Mouse (Mus musculus) ES-E14 (cell line): Measurements from ENCODE around the gene Frat1. TPM values are rescaled to one million over a fixed set of nuclear protein-coding genes. Genes with fewer than 3 reads are reported as not detected.
A peak's percentile ranks its signal among the peaks of the same experiment; 100 is the strongest.

Experiments used
- DNase-seq: peaks from one replicate; pipeline ENCODE4 v3.0.0-alpha.2; 2013; ENCODE audit warnings: low read depth, low spot score
- H3K27ac ChIP-seq: 2 replicates; pipeline ENCODE4 v1.5.1; 2012; ENCODE audit warnings: low read depth, mild to moderate bottlenecking, low read length, moderate library complexity, mixed read lengths; ENCODE audit not compliant: poor library complexity, insufficient read depth, severe bottlenecking
- H3K36me3 ChIP-seq: 2 replicates; pipeline ENCODE4 v1.6.1; 2012; ENCODE audit warnings: mild to moderate bottlenecking, low read length, moderate library complexity, mixed read lengths; ENCODE audit not compliant: control insufficient read depth, poor library complexity, insufficient read depth, severe bottlenecking
- H3K4me1 ChIP-seq, 2 experiments: fragments of 150-350 bp in 1 of 2; sonication (generic) in 1 of 2; 2 replicates each; pipeline ENCODE4 v1.6.1; 2012; ENCODE audit warnings: low read length in 2 of 2, mild to moderate bottlenecking in 1 of 2, mixed read lengths in 1 of 2; ENCODE audit not compliant: control insufficient read depth in 2 of 2, insufficient read depth in 2 of 2, poor library complexity in 1 of 2
- H3K4me3 ChIP-seq, 2 experiments: fragments of 150-350 bp in 1 of 2; sonication (generic) in 1 of 2; 2 replicates each; pipeline ENCODE4 v1.5.1; 2012; ENCODE audit warnings: low read length in 2 of 2, low read depth in 1 of 2, mild to moderate bottlenecking in 1 of 2, mixed read lengths in 1 of 2; ENCODE audit not compliant: insufficient read depth in 1 of 2, poor library complexity in 1 of 2, severe bottlenecking in 1 of 2
- H3K9ac ChIP-seq: 2 replicates; pipeline ENCODE4 v1.6.1; 2012; ENCODE audit warnings: low read depth, mild to moderate bottlenecking, low read length, mixed read lengths; ENCODE audit not compliant: poor library complexity, insufficient read depth, severe bottlenecking
- H3K9me3 ChIP-seq: fragments of 150-350 bp; sonication (generic); 2 replicates; pipeline ENCODE4 v1.6.1; 2012; ENCODE audit warnings: low read depth, mild to moderate bottlenecking, low read length; ENCODE audit not compliant: control insufficient read depth, insufficient read depth
- CHD2 ChIP-seq: IDR thresholded peaks from 2 replicates; pipeline ENCODE4 v1.6.1; 2014; ENCODE audit warnings: mild to moderate bottlenecking, low read depth, low read length, inconsistent platforms
- HCFC1 ChIP-seq: IDR thresholded peaks from 2 replicates; pipeline ENCODE4 v1.6.1; 2012; ENCODE audit warnings: low read length, inconsistent platforms, borderline replicate concordance; ENCODE audit not compliant: insufficient read depth
- MAFK ChIP-seq: IDR thresholded peaks from 2 replicates; pipeline ENCODE4 v1.6.1; 2014; ENCODE audit warnings: mild to moderate bottlenecking, low read depth, low read length, inconsistent platforms; ENCODE audit not compliant: insufficient read depth
- ZC3H11A ChIP-seq: IDR thresholded peaks from 2 replicates; pipeline ENCODE4 v1.6.1; 2012; ENCODE audit warnings: low read depth, mild to moderate bottlenecking, inconsistent platforms, low read length, borderline replicate concordance
- ZNF384 ChIP-seq: IDR thresholded peaks from 2 replicates; pipeline ENCODE4 v1.6.1; 2012; ENCODE audit warnings: low read depth, low read length, inconsistent platforms
- in situ Hi-C, 2 experiments: fragments of 600-800 bp; cut with MboI; formaldehyde crosslinking; loops; one replicate each; pipeline ENCODE4 v1.15.1; 2025; ENCODE audit warnings: low sequenced_read_pairs in 2 of 2, inconsistent platforms in 1 of 2; ENCODE audit not compliant: unreplicated experiment in 2 of 2
- total RNA-seq: library from RNA; depleted of rRNA; stranded (reverse); fragments of 300-350 nt; gene quantifications from 2 replicates; pipeline ENCODE4 v1.2.3, GENCODE M21; 2012; rRNA removed

Gene Frat1
- total RNA-seq: 2.5 and 3.5 TPM in 2 replicates

GRCm38 (mm10) chr19:41829381-41830105 lies at the start of gene Frat1:
Gene Frat1, plus strand, starts transcription at chr19:41829970.
- Histone ChIP-seq H3K36me3 (no peaks in the 10 kb centered on the region), H3K4me3 (peak within 1 kb of the TSS; percentile 49 to 77), H3K9me3 (no peaks in the 10 kb centered on the region), H3K9ac (peak within 1 kb of the TSS; percentile 73), H3K4me1 (peaks cover 0 to 7% of the 10 kb centered on the region in 2 experiments; a peak in 1 of 4 replicates), H3K27ac (no peak within 1 kb of the TSS)
- DNase-seq: peak; percentile 78
- in situ Hi-C loops: no loop called here
- no peak for TF ChIP-seq CHD2
- no peak for TF ChIP-seq HCFC1
- TF ChIP-seq ZNF384: peak; percentile 97

DNA sequence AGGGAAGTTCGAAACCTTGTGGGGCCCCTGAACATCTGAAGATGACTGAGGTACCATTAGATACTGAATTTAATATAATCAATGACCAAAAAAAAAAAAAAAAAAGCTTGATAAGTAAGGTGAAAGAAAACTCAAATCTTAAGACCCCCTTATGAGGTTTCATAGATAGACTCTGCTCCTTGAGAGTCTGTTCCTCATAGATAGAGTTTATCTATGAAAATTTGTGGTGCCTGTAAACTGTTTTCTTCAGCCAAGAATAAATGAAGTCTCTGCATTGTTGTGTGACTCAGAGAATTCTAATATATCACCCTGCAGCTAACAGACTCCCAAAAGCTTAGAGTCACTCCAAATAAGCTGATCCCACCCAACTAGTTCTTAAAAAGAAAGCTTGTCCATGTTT lies 42.9 kb upstream of the Frat1 start:
- DNase-seq: no peak
- Histone ChIP-seq H3K9ac (no peak overlapping the region), H3K4me1 (no peaks in the 10 kb centered on the region), H3K36me3 (peaks cover 20% of the 10 kb centered on the region), H3K27ac (no peak overlapping the region), H3K4me3 (no peak overlapping the region), H3K9me3 (no peaks in the 10 kb centered on the region)
- in situ Hi-C loops: no loop called here
- no peak for TF ChIP-seq MAFK
- TF ChIP-seq ZNF384: no peak
- TF ChIP-seq HCFC1: no peak
- no peak for TF ChIP-seq CHD2
- no peak for TF ChIP-seq ZC3H11A

DNA sequence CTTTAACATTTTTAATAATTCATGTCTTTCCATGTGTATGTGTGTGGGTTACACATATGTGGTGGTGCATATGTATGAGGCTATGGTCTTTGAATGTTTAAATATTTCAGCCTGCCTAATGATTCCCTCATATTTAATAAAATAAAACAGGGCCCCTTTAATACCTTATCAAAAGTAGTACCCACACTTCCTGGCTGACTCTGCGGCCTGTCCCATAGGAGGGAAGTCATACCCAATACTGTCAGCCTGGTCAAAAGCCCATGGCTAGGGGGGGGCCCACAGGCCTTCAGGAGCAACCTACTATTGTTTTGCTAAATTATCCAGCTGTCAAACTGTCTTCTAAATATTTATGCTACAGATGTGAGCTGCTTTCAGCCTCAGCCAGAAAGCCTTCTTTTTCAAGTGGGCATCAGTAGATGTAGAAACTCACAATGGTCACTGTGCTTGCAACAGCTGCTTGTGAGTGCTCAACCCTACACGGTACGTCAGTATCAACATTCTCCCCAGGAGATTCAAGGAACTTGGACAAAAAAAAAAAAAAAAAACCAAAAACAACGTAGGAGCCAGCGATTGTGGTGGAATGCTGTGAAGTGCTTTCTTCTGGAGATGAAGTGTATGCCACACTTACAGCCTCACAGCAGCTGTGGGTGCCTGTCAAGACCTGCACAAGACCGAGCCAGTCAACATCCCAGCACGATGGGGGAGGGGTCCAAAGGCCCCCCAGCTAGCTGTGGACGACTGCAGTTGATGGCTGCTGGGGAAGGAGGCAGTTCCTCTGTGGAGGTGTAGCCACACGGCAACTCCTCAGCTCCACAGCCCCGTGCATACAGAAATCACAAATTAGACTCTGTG lies 40.4 kb upstream of the Frat1 start:
- Histone ChIP-seq H3K9ac (no peak overlapping the region), H3K4me1 (no peaks in the 10 kb centered on the region), H3K4me3 (no peak overlapping the region), H3K36me3 (peaks cover 20% of the 10 kb centered on the region), H3K27ac (no peak overlapping the region), H3K9me3 (no peaks in the 10 kb centered on the region)
- TF ChIP-seq ZC3H11A: no peak
- TF ChIP-seq HCFC1: no peak
- TF ChIP-seq CHD2: no peak
- TF ChIP-seq ZNF384: no peak
- no peak for TF ChIP-seq MAFK
- in situ Hi-C loops: no loop called here
- no peak for DNase-seq

DNA sequence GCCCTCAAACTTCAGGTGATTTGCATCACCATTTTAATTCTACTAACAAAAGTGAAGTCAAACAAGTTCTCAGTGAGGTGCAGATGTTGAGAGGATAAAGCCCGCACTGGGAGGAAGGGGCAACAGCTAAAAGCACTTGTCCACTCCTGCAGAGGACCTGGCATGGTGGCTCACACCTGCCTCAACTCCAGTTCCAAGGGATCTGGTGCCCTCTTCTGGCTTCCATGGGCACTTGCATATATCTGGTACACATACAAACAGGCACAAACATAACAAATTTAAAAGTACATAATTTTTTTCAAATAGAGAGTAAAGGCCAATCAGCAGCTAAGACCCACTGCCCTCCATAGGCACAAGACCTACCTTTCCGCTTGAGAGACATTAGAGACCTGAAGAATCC lies 38.4 kb upstream of the Frat1 start:
- H3K4me1 ChIP-seq: no peaks in the 10 kb centered on the region
- DNase-seq: no peak
- no peak for TF ChIP-seq HCFC1
- no peak for TF ChIP-seq ZNF384
- no peak for TF ChIP-seq CHD2
- TF ChIP-seq ZC3H11A: no peak
- TF ChIP-seq MAFK: no peak
- no peaks in the 10 kb centered on the region for H3K9me3 ChIP-seq
- H3K4me3 ChIP-seq: no peak overlapping the region
- in situ Hi-C loops: no loop called here
- H3K27ac ChIP-seq: no peak overlapping the region
- H3K36me3 ChIP-seq: peaks cover 11% of the 10 kb centered on the region
- H3K9ac ChIP-seq: no peak overlapping the region
